Mouse (Mus musculus): ENCODE results near the gene Defb15. TPM values are rescaled to one million over a fixed set of nuclear protein-coding genes. Genes with fewer than 3 reads are reported as not detected.
"Not testable (repeated sequence)": the region's sequence is repeated elsewhere in the genome, so short reads cannot be mapped to it uniquely, and the experiment has no call there.

The Defb15 gene
- polyA plus RNA-seq, 1 experiment from 2014 or later = not detected

DNA sequence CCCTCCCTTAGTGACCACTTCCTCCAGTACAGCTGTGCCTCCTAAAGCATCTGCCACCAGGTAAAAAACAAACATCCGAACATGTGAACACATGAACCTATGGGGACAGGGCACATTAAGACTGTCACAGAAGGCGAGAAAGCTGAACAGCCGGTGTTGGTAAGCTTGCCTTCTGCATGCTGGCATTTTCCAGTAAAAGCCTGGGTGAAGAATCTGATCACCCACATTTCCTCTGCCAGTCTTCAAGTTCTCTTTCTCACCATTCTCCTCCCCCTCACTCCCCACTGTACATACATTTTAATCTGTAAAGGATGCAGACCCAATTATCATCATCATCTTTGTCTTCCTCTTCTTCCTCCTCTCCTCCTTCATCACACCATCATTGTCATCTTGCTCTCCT is 16.9 kb downstream of the Defb15 start:
- H3K9me3 ChIP-seq (ENCODE audit: control insufficient read depth, low read length) = no peaks in the 10 kb centered on the region
- 85% methylated on average over 3 of the region's 3 CpGs for WGBS
- TF ChIP-seq EP300 (optimal IDR thresholded peaks at IDR 0.05) = no peak
- no peak for TF ChIP-seq CTCF (IDR thresholded peaks at IDR 0.05; ENCODE audit: low read depth)

GRCm38 (mm10) chr8:21912554-21912953 is 20.0 kb downstream of the Defb15 start:
- no peak overlapping the region for H3K4me3 ChIP-seq (ENCODE audit: low read depth, low read length)
- no peaks in the 10 kb centered on the region for H3K9me3 ChIP-seq (ENCODE audit: control insufficient read depth, low read length)
- H3K27me3 ChIP-seq (ENCODE audit: control insufficient read depth, insufficient read depth, low read length) = no peaks in the 10 kb centered on the region
- no peaks in the 10 kb centered on the region for H3K36me3 ChIP-seq (ENCODE audit: control insufficient read depth, insufficient read depth, low read length)
- H3K4me1 ChIP-seq (replicated peaks; ENCODE audit: control insufficient read depth, insufficient read depth) = no peaks in the 10 kb centered on the region
- DNase-seq (ENCODE audit: low spot score) (no peak), ATAC-seq (ENCODE audit: low FRiP score, low TSS enrichment) (no peak)
- H3K4me2 ChIP-seq (replicated peaks; ENCODE audit: low read depth) = no peak overlapping the region
- TF ChIP-seq EP300 (optimal IDR thresholded peaks at IDR 0.05) = no peak
- TF ChIP-seq CTCF (IDR thresholded peaks at IDR 0.05; ENCODE audit: low read depth) = no peak
- no peak overlapping the region for H3K27ac ChIP-seq (replicated peaks)
- H3K9ac ChIP-seq (ENCODE audit: low read length) = no peak overlapping the region
- 21% methylated on average over 2 of the region's 2 CpGs for WGBS

More for the DNA sequence above, 16.9 kb downstream of the Defb15 start:
- no peaks in the 10 kb centered on the region for H3K27me3 ChIP-seq (ENCODE audit: control insufficient read depth, insufficient read depth, low read length)
- no peak overlapping the region for H3K4me3 ChIP-seq (ENCODE audit: low read depth, low read length)
- no peak overlapping the region for H3K9ac ChIP-seq (ENCODE audit: low read length)
- H3K36me3 ChIP-seq (ENCODE audit: control insufficient read depth, insufficient read depth, low read length) = no peaks in the 10 kb centered on the region
- ATAC-seq (ENCODE audit: low FRiP score, low TSS enrichment) = no peak
- no peak overlapping the region for H3K27ac ChIP-seq (replicated peaks)
- no peak overlapping the region for H3K4me2 ChIP-seq (replicated peaks; ENCODE audit: low read depth)
- no peaks in the 10 kb centered on the region for H3K4me1 ChIP-seq (replicated peaks; ENCODE audit: control insufficient read depth, insufficient read depth)
- no peak for DNase-seq (ENCODE audit: low spot score)

GRCm38 (mm10) chr8:21911931-21912330 is 20.6 kb downstream of the Defb15 start:
- H3K9me3 ChIP-seq (ENCODE audit: control insufficient read depth, low read length) = no peaks in the 10 kb centered on the region
- no peaks in the 10 kb centered on the region for H3K36me3 ChIP-seq (ENCODE audit: control insufficient read depth, insufficient read depth, low read length)
- no peak for ATAC-seq (ENCODE audit: low FRiP score, low TSS enrichment)
- no peak for TF ChIP-seq CTCF (IDR thresholded peaks at IDR 0.05; ENCODE audit: low read depth)
- no peak for TF ChIP-seq EP300 (optimal IDR thresholded peaks at IDR 0.05)
- no peak overlapping the region for H3K27ac ChIP-seq (replicated peaks)
- H3K4me2 ChIP-seq (replicated peaks; ENCODE audit: low read depth) = no peak overlapping the region
- no peak overlapping the region for H3K4me3 ChIP-seq (ENCODE audit: low read depth, low read length)
- no peak overlapping the region for H3K9ac ChIP-seq (ENCODE audit: low read length)
- no peak for DNase-seq (ENCODE audit: low spot score)
- no peaks in the 10 kb centered on the region for H3K27me3 ChIP-seq (ENCODE audit: control insufficient read depth, insufficient read depth, low read length)
- WGBS = 29% methylated on average over 1 of the region's 1 CpGs
- no peaks in the 10 kb centered on the region for H3K4me1 ChIP-seq (replicated peaks; ENCODE audit: control insufficient read depth, insufficient read depth)

GRCm38 (mm10) chr8:21906290-21906689 is 26.2 kb downstream of the Defb15 start, which contains the start of gene Defb11:
Gene Defb11, minus strand, starts transcription at chr8:21906412.
- not testable (repeated sequence) for DNase-seq (ENCODE audit: low spot score); H3K4me2 ChIP-seq (replicated peaks; ENCODE audit: low read depth); H3K4me1 ChIP-seq (replicated peaks; ENCODE audit: control insufficient read depth, insufficient read depth); H3K9ac ChIP-seq (ENCODE audit: low read length); H3K36me3 ChIP-seq (ENCODE audit: control insufficient read depth, insufficient read depth, low read length); H3K9me3 ChIP-seq (ENCODE audit: control insufficient read depth, low read length); H3K27me3 ChIP-seq (ENCODE audit: control insufficient read depth, insufficient read depth, low read length); H3K4me3 ChIP-seq (ENCODE audit: low read depth, low read length); H3K27ac ChIP-seq (replicated peaks); ATAC-seq (ENCODE audit: low FRiP score, low TSS enrichment)

- H3K9ac ChIP-seq (ENCODE audit: low read length); ATAC-seq (ENCODE audit: low FRiP score, low TSS enrichment); DNase-seq (ENCODE audit: low spot score); H3K27me3 ChIP-seq (ENCODE audit: control insufficient read depth, insufficient read depth, low read length); H3K36me3 ChIP-seq (ENCODE audit: control insufficient read depth, insufficient read depth, low read length); H3K4me2 ChIP-seq (replicated peaks; ENCODE audit: low read depth); H3K4me1 ChIP-seq (replicated peaks; ENCODE audit: control insufficient read depth, insufficient read depth); H3K9me3 ChIP-seq (ENCODE audit: control insufficient read depth, low read length); H3K27ac ChIP-seq (replicated peaks); H3K4me3 ChIP-seq (ENCODE audit: low read depth, low read length): not testable (repeated sequence)
These were observed 47.2 kb downstream of the Defb15 start, which contains the start of gene Defb9 for GRCm38 (mm10) chr8:21885321-21885720. Gene Defb9, minus strand, starts transcription at chr8:21885421.

Other genes starting within 250 kb of the Defb15 start
- not detected in 2 replicates for gene AY761184, start 229.1 kb downstream of the Defb15 start, polyA plus RNA-seq (2015; fragmentation: Nextera tagmentation; extraction: Ambion mirVana)
- not detected in 2 replicates for gene Defa24, start 198.2 kb downstream of the Defb15 start, polyA plus RNA-seq (2015; fragmentation: Nextera tagmentation; extraction: Ambion mirVana)
- not detected in 2 replicates for gene Defb50, start 109.2 kb downstream of the Defb15 start, polyA plus RNA-seq (2015; fragmentation: Nextera tagmentation; extraction: Ambion mirVana)
- gene Defb2, start 92.8 kb downstream of the Defb15 start, polyA plus RNA-seq (2015; fragmentation: Nextera tagmentation; extraction: Ambion mirVana) = not detected in 2 replicates
- gene Defb10, start 73.8 kb downstream of the Defb15 start, polyA plus RNA-seq (2015; fragmentation: Nextera tagmentation; extraction: Ambion mirVana) = not detected in 2 replicates
- gene Defb9, start 47.3 kb downstream of the Defb15 start, polyA plus RNA-seq (2015; fragmentation: Nextera tagmentation; extraction: Ambion mirVana) = not detected in 2 replicates
- not detected in 2 replicates for gene Defb11, start 26.3 kb downstream of the Defb15 start, polyA plus RNA-seq (2015; fragmentation: Nextera tagmentation; extraction: Ambion mirVana)
- gene Defb35, start 5.6 kb upstream of the Defb15 start, polyA plus RNA-seq (2015; fragmentation: Nextera tagmentation; extraction: Ambion mirVana) = not detected in 2 replicates
- gene Defb13, start 14.1 kb upstream of the Defb15 start, polyA plus RNA-seq (2015; fragmentation: Nextera tagmentation; extraction: Ambion mirVana) = not detected in 2 replicates
- gene Fam90a1a, start 26.0 kb upstream of the Defb15 start, polyA plus RNA-seq (2015; fragmentation: Nextera tagmentation; extraction: Ambion mirVana) = not detected in 2 replicates
- not detected in 2 replicates for gene Ccdc70, start 37.1 kb upstream of the Defb15 start, polyA plus RNA-seq (2015; fragmentation: Nextera tagmentation; extraction: Ambion mirVana)
- gene Atp7b, start 127.6 kb upstream of the Defb15 start, polyA plus RNA-seq (2015; fragmentation: Nextera tagmentation; extraction: Ambion mirVana) = 5.1 and 5.9 TPM in 2 replicates
- 14.6 and 16.1 TPM in 2 replicates for gene Alg11, start 128.0 kb upstream of the Defb15 start, polyA plus RNA-seq (2015; fragmentation: Nextera tagmentation; extraction: Ambion mirVana)
- 0.21 and 0.23 TPM in 2 replicates for gene Nek5, start 192.3 kb upstream of the Defb15 start, polyA plus RNA-seq (2015; fragmentation: Nextera tagmentation; extraction: Ambion mirVana)
- gene Nek3, start 233.7 kb upstream of the Defb15 start, polyA plus RNA-seq (2015; fragmentation: Nextera tagmentation; extraction: Ambion mirVana) = 2.6 TPM in 2 replicates

Data from stomach, postnatal 0 days (tissue).